Mouse (Mus musculus) kidney, postnatal 4 days (tissue): Measurements from ENCODE around the gene Fetub.

Experiments
- DNase-seq, 2 experiments: peaks; one replicate each; pipeline ENCODE4 v3.0.0; 2021; ENCODE audit warnings: mixed read lengths in 2 of 2

Gene Fetub

GRCm38 (mm10) chr16:22918034-22918433, at the start of gene Fetub:
Fetub (plus strand) TSS chr16:22918334.
- no peak for DNase-seq

DNA sequence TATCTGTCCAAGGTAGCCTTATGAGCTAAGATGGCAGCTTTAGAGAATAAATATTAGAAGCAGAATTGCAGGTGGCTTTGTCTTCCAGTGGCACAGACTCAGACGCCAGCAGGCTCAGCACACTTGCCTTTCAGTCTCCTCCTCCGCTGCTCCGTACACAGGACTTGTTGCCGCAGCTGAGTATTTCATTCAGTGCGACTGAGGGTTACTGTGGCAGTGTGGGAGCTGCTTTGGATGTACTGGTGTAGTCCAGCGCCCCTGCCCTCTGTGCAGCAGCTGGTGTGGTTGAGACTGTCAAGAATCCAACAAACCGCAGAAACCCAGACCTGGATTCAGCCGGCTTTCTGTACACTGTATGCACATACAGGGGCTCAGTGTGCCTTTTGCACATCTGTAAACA, 45.7 kb upstream of the Fetub start:
- no peak for DNase-seq

DNA sequence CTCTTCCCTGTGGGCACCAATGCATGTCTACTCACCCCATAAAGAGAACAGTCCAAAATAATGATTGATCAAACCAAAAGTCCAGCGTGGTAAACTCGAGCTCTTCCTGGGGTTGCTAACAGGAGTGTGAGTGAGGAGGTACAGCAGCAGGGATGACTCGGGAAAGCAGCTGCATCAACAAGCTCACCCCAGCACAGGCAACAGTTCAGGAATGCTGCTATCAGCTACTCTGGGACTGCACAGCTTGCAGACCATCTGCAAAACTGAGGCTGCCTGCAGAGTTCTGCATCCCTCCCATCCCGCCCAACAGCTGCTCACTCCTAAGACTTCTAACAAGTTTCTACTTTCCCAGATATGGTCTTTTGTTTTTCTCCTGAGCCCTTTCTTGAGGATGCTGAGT, 44.8 kb upstream of the Fetub start:
- no peak for DNase-seq

GRCm38 (mm10) chr16:22876218-22877043, 41.7 kb upstream of the Fetub start:
- peak; percentile 47 to 52 for DNase-seq

- no peak for DNase-seq
These were observed 40.3 kb upstream of the Fetub start for GRCm38 (mm10) chr16:22877660-22878390.

DNA sequence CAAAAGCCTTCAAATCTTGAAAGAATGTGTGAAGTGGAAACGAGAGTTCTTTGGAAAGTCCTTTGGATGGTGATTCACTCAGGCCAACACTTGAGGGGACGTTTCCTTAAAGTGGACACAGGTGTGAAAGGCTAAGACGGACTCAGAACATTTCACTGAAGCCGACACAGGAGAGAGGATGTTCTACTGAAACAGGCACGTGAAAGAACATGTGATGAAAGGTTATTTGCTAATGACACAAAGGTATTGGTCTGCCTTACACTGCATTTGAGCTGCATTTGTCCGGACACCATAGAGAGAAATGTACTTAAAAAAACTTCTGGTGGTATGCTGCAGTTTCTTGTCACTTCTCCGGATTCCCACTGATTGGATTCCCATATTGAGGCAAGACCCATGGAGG, 39.4 kb upstream of the Fetub start:
- DNase-seq: no peak

- no peak for DNase-seq
These were observed 38.1 kb upstream of the Fetub start for GRCm38 (mm10) chr16:22879945-22880595.

GRCm38 (mm10) chr16:22880900-22881299, 37.2 kb upstream of the Fetub start:
- no peak for DNase-seq

GRCm38 (mm10) chr16:22881487-22881886, 36.6 kb upstream of the Fetub start:
- DNase-seq: no peak

DNA sequence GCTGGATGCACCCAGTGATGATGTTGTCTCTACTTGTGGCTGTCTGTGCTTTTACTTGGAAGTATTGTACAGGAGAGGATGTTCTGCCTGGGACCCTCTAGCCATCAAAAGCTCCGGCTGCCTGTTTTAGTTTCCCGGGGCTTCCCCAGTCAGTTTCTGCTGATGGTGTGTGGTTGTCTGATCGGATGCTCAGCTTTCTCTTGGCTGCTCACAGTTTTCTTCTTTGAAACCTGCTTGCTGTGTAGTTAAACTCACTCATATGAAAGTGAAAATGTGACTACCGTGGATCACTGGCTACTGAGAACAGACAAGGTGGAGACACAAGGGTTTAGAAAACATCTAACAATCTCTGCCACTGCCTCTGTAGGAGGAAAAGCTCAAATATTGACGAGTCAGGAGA, 34.7 kb upstream of the Fetub start:
- DNase-seq: no peak

DNA sequence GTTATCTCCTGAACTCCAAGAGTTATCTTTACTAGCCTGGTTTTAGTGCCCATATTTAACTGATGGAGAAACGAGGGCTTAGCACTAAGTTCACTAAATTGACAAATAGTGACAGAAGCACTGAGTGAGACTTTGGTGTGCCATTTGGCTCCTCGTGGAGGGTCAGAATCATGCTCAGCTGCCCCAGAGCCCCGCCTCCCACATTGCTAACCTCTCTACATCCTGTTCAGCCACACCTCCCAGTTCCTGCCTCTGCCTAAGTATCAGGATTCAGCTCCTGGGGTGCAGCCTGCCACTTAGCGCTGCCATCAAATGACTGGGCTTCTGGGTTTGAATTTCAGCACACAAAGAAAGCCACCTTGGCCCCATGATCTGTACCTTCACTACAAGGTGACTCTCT, 32.8 kb upstream of the Fetub start:
- DNase-seq: no peak

- DNase-seq: no peak
These were observed 31.4 kb upstream of the Fetub start for GRCm38 (mm10) chr16:22886726-22887125.

DNA sequence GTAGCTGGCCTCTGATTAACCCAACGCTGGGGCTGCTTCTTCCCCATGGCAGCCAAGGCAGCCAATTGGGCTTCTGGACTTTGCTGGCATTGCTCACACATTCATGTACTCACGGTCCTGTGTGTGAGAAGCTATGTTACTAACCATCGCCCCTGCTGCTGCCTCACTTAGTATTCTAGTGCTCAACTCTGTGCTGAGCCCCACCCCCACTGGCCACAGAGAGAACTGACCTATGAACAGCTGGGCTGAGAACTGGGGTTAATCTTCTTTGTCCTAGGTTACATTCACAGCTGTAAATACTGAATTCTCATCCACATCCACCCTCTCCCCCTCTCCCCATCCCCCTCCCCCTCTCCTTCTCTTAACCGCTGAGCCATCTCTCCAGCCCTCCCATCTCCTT, 29.3 kb upstream of the Fetub start:
- no peak for DNase-seq

DNA sequence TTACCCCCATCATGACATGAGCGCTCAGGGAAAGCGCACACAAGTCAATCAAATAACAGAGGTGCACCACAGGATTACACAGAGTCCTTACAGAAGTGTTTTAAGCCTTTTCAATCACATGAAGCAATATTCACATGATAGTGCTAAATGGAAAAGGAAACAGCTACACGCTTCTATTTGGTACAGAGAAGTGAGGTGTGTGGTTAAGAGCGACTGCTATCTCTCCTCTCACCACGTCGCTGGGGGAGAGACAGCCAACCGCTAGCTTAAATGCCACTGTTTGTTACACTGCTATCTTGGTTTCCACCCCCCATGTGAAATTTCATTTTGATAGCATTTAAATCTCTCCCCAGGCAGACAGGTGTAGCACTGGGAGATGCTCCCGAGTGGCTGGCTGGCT, 28.4 kb upstream of the Fetub start:
- DNase-seq: no peak

- no peak for DNase-seq
These were observed 27.2 kb upstream of the Fetub start, which contains the start of gene Ahsg for GRCm38 (mm10) chr16:22890683-22891510. Ahsg (plus strand) TSS chr16:22891277.

GRCm38 (mm10) chr16:22891733-22892154, 26.4 kb upstream of the Fetub start:
- no peak for DNase-seq

- DNase-seq: no peak
These were observed 24.0 kb upstream of the Fetub start for GRCm38 (mm10) chr16:22894095-22894494.

DNA sequence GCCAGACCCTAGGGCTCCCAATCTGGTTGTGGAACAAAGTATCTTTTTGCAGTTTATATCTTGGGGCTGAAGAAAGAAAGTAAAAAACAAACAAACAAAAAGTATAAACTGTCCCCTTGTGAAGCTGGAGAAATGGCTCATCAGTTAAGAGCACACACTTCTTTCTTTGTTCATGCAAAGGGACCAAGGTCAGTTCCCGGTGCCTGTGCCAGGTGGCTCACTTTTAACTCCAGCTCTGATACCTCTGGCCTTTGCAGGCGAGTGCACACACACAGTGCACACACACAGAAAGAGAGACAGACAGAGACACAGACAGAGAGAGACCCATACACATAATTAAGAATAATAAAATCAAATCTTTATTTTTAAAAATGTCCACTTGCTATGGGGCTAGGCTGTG, 21.5 kb upstream of the Fetub start:
- DNase-seq: no peak

DNA sequence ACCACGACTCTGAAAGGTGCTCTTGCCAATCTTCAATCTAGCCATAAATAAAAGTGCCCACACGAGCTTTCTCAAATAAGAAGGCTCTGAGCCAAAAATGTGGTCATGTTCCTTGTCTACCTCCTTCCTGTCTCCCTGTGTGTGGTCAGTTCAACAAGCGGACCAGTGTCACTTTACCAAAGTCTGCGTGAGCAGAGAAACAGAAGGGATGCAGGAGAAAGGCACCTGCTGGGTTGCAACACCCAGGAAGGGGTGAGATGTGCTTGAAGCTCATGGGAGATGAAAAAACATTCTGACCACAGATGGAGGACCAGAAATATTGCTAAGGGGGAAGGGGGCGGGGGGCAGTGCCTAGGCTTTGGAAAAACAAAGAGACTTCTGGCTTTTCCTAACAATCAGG, 18.8 kb upstream of the Fetub start:
- DNase-seq: no peak

GRCm38 (mm10) chr16:22899866-22900570, 18.1 kb upstream of the Fetub start:
- DNase-seq: no peak

- no peak for DNase-seq
These were observed 16.8 kb upstream of the Fetub start for GRCm38 (mm10) chr16:22901326-22901725.

DNA sequence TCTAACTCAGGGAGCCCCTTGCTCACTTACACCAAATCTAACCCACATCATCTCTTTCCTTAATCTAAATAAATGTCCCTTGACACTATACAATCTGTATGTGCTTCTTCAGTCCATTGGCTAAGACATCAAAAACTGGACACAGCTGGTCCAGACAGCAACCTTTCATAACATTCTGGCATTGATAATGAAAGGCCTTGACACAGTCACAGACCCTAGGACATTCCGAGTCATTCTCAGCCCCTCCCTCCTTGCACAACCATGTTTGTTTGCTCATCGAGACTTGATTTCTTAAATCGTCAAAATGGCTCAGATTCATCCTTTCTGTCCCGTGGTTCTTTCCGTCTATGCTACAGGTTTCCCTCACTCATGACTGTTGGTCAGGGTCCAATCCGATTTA, 8.8 kb upstream of the Fetub start:
- DNase-seq: no peak
